Mouse (Mus musculus) lung, adult 2 months (tissue): ENCODE data around the gene Galnt9.

Experiments
- CTCF ChIP-seq: fragments of 200-500 bp; IDR thresholded peaks from 2 replicates; pipeline ENCODE4 v1.5.1; 2011; ENCODE audit warnings: mild to moderate bottlenecking, low read length, control low read depth; ENCODE audit not compliant: insufficient read depth
- POLR2A ChIP-seq: fragments of 200-500 bp; IDR thresholded peaks from 2 replicates; pipeline ENCODE4 v1.6.1; 2011; ENCODE audit warnings: low read depth, mild to moderate bottlenecking, control low read depth, low read length, borderline replicate concordance; ENCODE audit errors: extremely low read depth

GRCm38 (mm10) chr5:110646377-110646776 lies 102.2 kb downstream of the Galnt9 start:
- TF ChIP-seq CTCF (no peak), POLR2A (no peak)
